22 mouse cellular contexts compared by ENCODE assay signal in genomic region chr1:89471430-89471829, GRCm38 (mm10). TPM values are rescaled to one million over a fixed set of nuclear protein-coding genes. Genes with fewer than 3 reads are reported as not detected.
A peak's percentile ranks its signal among the peaks of the same experiment; 100 is the strongest.
DNase-seq lines count a peak whose midpoint lies in the region; ATAC-seq and TF ChIP-seq lines count a peak whose summit lies in the region.
"Had no signal": no experiment of that assay in that cellular context is flagged by ENCODE, and none has a peak within 500 bp of the region (broad histone marks: within the 10 kb centered on the region; RNA-seq: fewer than 3 reads in every experiment).

No protein-coding gene starts in this region.

- H3K4me1 ChIP-seq in intestine, embryonic 16.5 days (ENCODE audit: control insufficient read depth, insufficient read depth, low read length) = peaks cover 70% of the 10 kb centered on the region
- peaks cover 16% of the 10 kb centered on the region for H3K4me1 ChIP-seq in intestine, postnatal 0 days (replicated peaks; ENCODE audit: control insufficient read depth, insufficient read depth, low read length)
- H3K4me1 ChIP-seq in midbrain, embryonic 14.5 days (ENCODE audit: control insufficient read depth, insufficient read depth, low read length) = peaks cover 38% of the 10 kb centered on the region
- H3K4me1 ChIP-seq in midbrain, embryonic 16.5 days (ENCODE audit: control insufficient read depth, insufficient read depth, low read length) = peaks cover 20% of the 10 kb centered on the region
- peaks cover 9% of the 10 kb centered on the region for H3K4me1 ChIP-seq in stomach, postnatal 0 days (replicated peaks; ENCODE audit: control insufficient read depth, insufficient read depth)

- H3K27ac ChIP-seq in intestine, embryonic 16.5 days (ENCODE audit: low read length) = no peak overlapping the region
- no peak overlapping the region for H3K27ac ChIP-seq in intestine, postnatal 0 days (ENCODE audit: low read depth, low read length)
- 0 out of 2 replicates have a peak overlapping the region, but pooled peaks have one; percentile 20 for H3K27ac ChIP-seq in midbrain, embryonic 14.5 days (replicated peaks; ENCODE audit: low read depth, low read length)
- no peak overlapping the region for H3K27ac ChIP-seq in midbrain, embryonic 16.5 days (ENCODE audit: low read length)
- H3K27ac ChIP-seq in stomach, postnatal 0 days (replicated peaks) = 0 out of 2 replicates have a peak overlapping the region, but pooled peaks have one; percentile 8
- H3K27ac ChIP-seq: forebrain, embryonic 13.5 days; liver, embryonic 12.5 days had no signal

- no peak overlapping the region for H3K4me2 ChIP-seq in intestine, embryonic 16.5 days (ENCODE audit: low read depth, low read length)
- no peak overlapping the region for H3K4me2 ChIP-seq in intestine, postnatal 0 days (replicated peaks; ENCODE audit: low read depth)
- H3K4me2 ChIP-seq in midbrain, embryonic 14.5 days (ENCODE audit: low read length) = no peak overlapping the region
- no peak overlapping the region for H3K4me2 ChIP-seq in midbrain, embryonic 16.5 days (ENCODE audit: low read length)
- no peak overlapping the region for H3K4me2 ChIP-seq in stomach, postnatal 0 days (replicated peaks; ENCODE audit: low read depth)
- H3K4me2 ChIP-seq: forebrain, embryonic 13.5 days; liver, embryonic 12.5 days; lung, embryonic 14.5 days had no signal

- WGBS in intestine, embryonic 16.5 days = 68% methylated on average over 4 of the region's 4 CpGs
- WGBS in intestine, postnatal 0 days = 87% methylated on average over 4 of the region's 4 CpGs
- WGBS in midbrain, embryonic 14.5 days = 63% methylated on average over 4 of the region's 4 CpGs
- WGBS in midbrain, embryonic 16.5 days = 72% methylated on average over 4 of the region's 4 CpGs
- WGBS in stomach, postnatal 0 days = 57% methylated on average over 4 of the region's 4 CpGs

- ATAC-seq in intestine, embryonic 16.5 days = no peak
- no peak for ATAC-seq in intestine, postnatal 0 days
- no peak for ATAC-seq in midbrain, embryonic 14.5 days (ENCODE audit: low FRiP score, low TSS enrichment)
- no peak for ATAC-seq in midbrain, embryonic 16.5 days
- no peak for ATAC-seq in stomach, postnatal 0 days (ENCODE audit: low FRiP score, low TSS enrichment)
- ATAC-seq: CD4-positive, CD25-positive, alpha-beta regulatory T cell, adult 4 months; forebrain, embryonic 13.5 days; inflammation-experienced regulatory T-cells, adult 6 months; liver, embryonic 12.5 days; Patski had no signal

- no peaks in the 10 kb centered on the region for H3K9me3 ChIP-seq in intestine, embryonic 16.5 days (ENCODE audit: control insufficient read depth, low read length)
- no peaks in the 10 kb centered on the region for H3K9me3 ChIP-seq in intestine, postnatal 0 days (ENCODE audit: control insufficient read depth)
- no peaks in the 10 kb centered on the region for H3K9me3 ChIP-seq in midbrain, embryonic 14.5 days (ENCODE audit: control insufficient read depth, low read length)
- no peaks in the 10 kb centered on the region for H3K9me3 ChIP-seq in midbrain, embryonic 16.5 days (replicated peaks; ENCODE audit: control insufficient read depth, low read length, poor library complexity, severe bottlenecking)
- no peaks in the 10 kb centered on the region for H3K9me3 ChIP-seq in stomach, postnatal 0 days (ENCODE audit: control insufficient read depth, low read length)
- H3K9me3 ChIP-seq: forebrain, embryonic 13.5 days; liver, embryonic 12.5 days had no signal

- H3K27me3 ChIP-seq in intestine, embryonic 16.5 days (replicated peaks; ENCODE audit: control insufficient read depth, insufficient read depth, low read length) = no peaks in the 10 kb centered on the region
- H3K27me3 ChIP-seq in intestine, postnatal 0 days (replicated peaks; ENCODE audit: control insufficient read depth, insufficient read depth, low read length) = no peaks in the 10 kb centered on the region
- H3K27me3 ChIP-seq in midbrain, embryonic 14.5 days (ENCODE audit: control insufficient read depth, insufficient read depth, low read length) = no peaks in the 10 kb centered on the region
- no peaks in the 10 kb centered on the region; the same call in 1 of the 2 replicates for H3K27me3 ChIP-seq in midbrain, embryonic 16.5 days (ENCODE audit: control insufficient read depth, insufficient read depth, low read depth, low read length)
- H3K27me3 ChIP-seq in stomach, postnatal 0 days (ENCODE audit: control insufficient read depth, insufficient read depth, low read length) = no peaks in the 10 kb centered on the region
- H3K27me3 ChIP-seq: forebrain, embryonic 13.5 days; liver, embryonic 12.5 days; Patski had no signal

- no peak for TF ChIP-seq EP300 in stomach, postnatal 0 days (optimal IDR thresholded peaks at IDR 0.05)

- no peak for TF ChIP-seq CTCF in intestine, postnatal 0 days (IDR thresholded peaks at IDR 0.05; ENCODE audit: low read depth)
- no peak for TF ChIP-seq CTCF in stomach, postnatal 0 days (IDR thresholded peaks at IDR 0.05; ENCODE audit: low read depth)

- no peaks in the 10 kb centered on the region for H3K36me3 ChIP-seq in intestine, embryonic 16.5 days (ENCODE audit: control insufficient read depth, insufficient read depth, low read length)
- H3K36me3 ChIP-seq in intestine, postnatal 0 days (ENCODE audit: control insufficient read depth, insufficient read depth) = no peaks in the 10 kb centered on the region
- H3K36me3 ChIP-seq in midbrain, embryonic 14.5 days (ENCODE audit: control insufficient read depth, insufficient read depth, low read length) = no peaks in the 10 kb centered on the region
- H3K36me3 ChIP-seq in midbrain, embryonic 16.5 days (ENCODE audit: control insufficient read depth, insufficient read depth, low read length) = no peaks in the 10 kb centered on the region
- no peaks in the 10 kb centered on the region for H3K36me3 ChIP-seq in stomach, postnatal 0 days (ENCODE audit: control insufficient read depth, insufficient read depth, low read length)
- H3K36me3 ChIP-seq: liver, embryonic 12.5 days had no signal

- peak overlapping the region; percentile 35; the same call in 1 of the 2 replicates for H3K9ac ChIP-seq in intestine, embryonic 16.5 days (ENCODE audit: low read depth, low read length)
- no peak overlapping the region for H3K9ac ChIP-seq in intestine, postnatal 0 days (ENCODE audit: low read depth, low read length)
- peak overlapping the region; percentile 10; the same call in 1 of the 2 replicates for H3K9ac ChIP-seq in midbrain, embryonic 14.5 days (replicated peaks; ENCODE audit: low read length)
- no peak overlapping the region for H3K9ac ChIP-seq in midbrain, embryonic 16.5 days (ENCODE audit: low read depth, low read length)
- H3K9ac ChIP-seq in stomach, postnatal 0 days (ENCODE audit: low read length) = no peak overlapping the region
- H3K9ac ChIP-seq: forebrain, embryonic 13.5 days; liver, embryonic 12.5 days; lung, embryonic 14.5 days had no signal

- H3K4me3 ChIP-seq in intestine, embryonic 16.5 days (ENCODE audit: low read length) = no peak overlapping the region
- H3K4me3 ChIP-seq in intestine, postnatal 0 days (ENCODE audit: low read depth, low read length) = no peak overlapping the region
- H3K4me3 ChIP-seq in midbrain, embryonic 14.5 days (replicated peaks; ENCODE audit: low read depth, low read length) = no peak overlapping the region
- H3K4me3 ChIP-seq in midbrain, embryonic 16.5 days (ENCODE audit: low read depth, low read length) = no peak overlapping the region
- no peak overlapping the region for H3K4me3 ChIP-seq in stomach, postnatal 0 days (ENCODE audit: low read depth, low read length)
- H3K4me3 ChIP-seq: erythroblast, embryonic 14.5 days; forebrain, embryonic 13.5 days; liver, embryonic 12.5 days had no signal

- peak; percentile 15 for DNase-seq in gastrocnemius, postnatal 10 days
- no peak for DNase-seq in gastrocnemius, adult 18-20 months (ENCODE audit: low spot score)
- no peak for DNase-seq in midbrain, embryonic 14.5 days
- DNase-seq in stomach, postnatal 0 days (ENCODE audit: low spot score) = no peak
- no peak for DNase-seq in cerebellum, postnatal 10 days
- DNase-seq: adrenal gland, postnatal 14 days; cerebellum, postnatal 14 days; embryo, embryonic 11 days; gastrocnemius, postnatal 36 days; heart, postnatal 10 days; lung, embryonic 14.5 days; lung, postnatal 36 days; thymus, adult 18-20 months had no signal

RNA-seq across cellular contexts. Expression of gene Agap1, which starts 16.8 kb away (rescaled TPM):
- total RNA-seq in gastrocnemius, postnatal 10 days (2021) = 10 to 100 TPM; 49.5 to 59.1 TPM
- 10 to 100 TPM; 18.9 to 20.6 TPM for total RNA-seq in gastrocnemius, adult 18-20 months (2021)
- 4.8 and 5.5 TPM in 2 replicates for polyA plus RNA-seq in intestine, embryonic 16.5 days (2015; fragmentation: Nextera tagmentation; extraction: Ambion mirVana)
- 6.1 and 7.0 TPM in 2 replicates for polyA plus RNA-seq in intestine, postnatal 0 days (2015; fragmentation: Nextera tagmentation; extraction: Ambion mirVana)
- polyA plus RNA-seq in midbrain, embryonic 14.5 days (2014; fragmentation: Nextera tagmentation; extraction: Ambion mirVana) = 82.3 and 89.6 TPM in 2 replicates
- polyA plus RNA-seq in midbrain, embryonic 16.5 days (2015; fragmentation: Nextera tagmentation; extraction: Ambion mirVana) = 40.8 and 47.7 TPM in 2 replicates
- polyA plus RNA-seq in stomach, postnatal 0 days (2015; fragmentation: Nextera tagmentation; extraction: Ambion mirVana) = 4.2 TPM in 2 replicates

Comparison
In these comparisons a context has a peak if more than half of its experiments do, and no peak if none do; other contexts are left out.
1. H3K27ac ChIP-seq: peak in midbrain, embryonic 14.5 days (single experiment) and stomach, postnatal 0 days (single experiment); none in intestine, embryonic 16.5 days (single experiment), intestine, postnatal 0 days (single experiment) and midbrain, embryonic 16.5 days (single experiment).
2. H3K9ac ChIP-seq: peak in intestine, embryonic 16.5 days (single experiment) and midbrain, embryonic 14.5 days (single experiment); none in intestine, postnatal 0 days (single experiment), midbrain, embryonic 16.5 days (single experiment) and stomach, postnatal 0 days (single experiment).